18 mouse cellular contexts compared by ENCODE assay signal in the genomic region with DNA sequence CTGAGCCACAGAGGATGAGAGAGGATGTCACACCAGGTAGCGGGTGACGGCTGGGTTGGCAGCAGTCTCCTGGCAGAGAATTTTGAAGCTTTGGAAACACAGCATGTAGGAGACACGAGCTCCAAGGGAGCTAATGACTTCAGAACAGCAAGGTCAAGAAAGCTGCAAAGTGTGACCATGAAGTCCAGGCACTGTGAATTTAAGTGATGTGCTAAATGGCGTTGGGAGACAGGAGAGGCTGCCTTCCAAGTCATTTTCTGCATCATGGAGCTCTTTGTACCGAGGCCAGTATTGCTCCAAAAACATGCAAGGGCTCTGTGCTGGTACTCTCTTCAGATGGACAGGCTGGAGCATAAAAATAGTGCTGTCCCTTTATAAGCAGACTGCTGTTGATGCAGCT.
DNase-seq lines count a peak whose midpoint lies in the region; ATAC-seq lines count a peak whose summit lies in the region.
"Had no signal": no experiment of that assay in that cellular context is flagged by ENCODE, and none has a peak within 500 bp of the region (broad histone marks: within the 10 kb centered on the region; RNA-seq: fewer than 3 reads in every experiment).

No protein-coding gene starts in this region.

- peak; percentile 58 for DNase-seq in Muller cell, postnatal 12 days (ENCODE audit: inconsistent ontology term)
- peak; percentile 28 for DNase-seq in cerebellum, adult 9-10 months
- no peak for DNase-seq in hindbrain, embryonic 14.5 days (ENCODE audit: low spot score)
- no peak for DNase-seq in gastrocnemius, postnatal 10 days
- no peak for DNase-seq in yolk sac, embryonic 10.5 days (ENCODE audit: low spot score)
- DNase-seq: adrenal gland, postnatal 25 days; gastrocnemius, adult 2 months; heart, postnatal 4 days; kidney, postnatal 10 days; right cerebral cortex, postnatal 25 days had no signal

- no peaks in the 10 kb centered on the region for H3K36me3 ChIP-seq in forebrain, embryonic 12.5 days (replicated peaks)
- H3K36me3 ChIP-seq in forebrain, embryonic 15.5 days: no peaks in the 10 kb centered on the region
- no peaks in the 10 kb centered on the region for H3K36me3 ChIP-seq in hindbrain, embryonic 14.5 days (replicated peaks; ENCODE audit: control insufficient read depth, insufficient read depth)
- H3K36me3 ChIP-seq: heart, embryonic 13.5 days; liver, embryonic 15.5 days had no signal

- H3K4me1 ChIP-seq in forebrain, embryonic 12.5 days: peaks cover 24% of the 10 kb centered on the region
- H3K4me1 ChIP-seq in forebrain, embryonic 15.5 days: peaks cover 23% of the 10 kb centered on the region
- 0 out of 2 replicates have a peak, but pooled peaks cover 19% of the 10 kb centered on the region for H3K4me1 ChIP-seq in hindbrain, embryonic 14.5 days (replicated peaks; ENCODE audit: control insufficient read depth, insufficient read depth, low read length)
- H3K4me1 ChIP-seq: heart, embryonic 13.5 days; liver, embryonic 15.5 days had no signal

- no peak overlapping the region for H3K4me2 ChIP-seq in forebrain, embryonic 12.5 days
- H3K4me2 ChIP-seq in forebrain, embryonic 15.5 days (replicated peaks): no peak overlapping the region
- no peak overlapping the region for H3K4me2 ChIP-seq in hindbrain, embryonic 14.5 days (replicated peaks)
- H3K4me2 ChIP-seq: heart, embryonic 13.5 days; liver, embryonic 15.5 days had no signal

- no peak overlapping the region for H3K9ac ChIP-seq in forebrain, embryonic 12.5 days
- H3K9ac ChIP-seq in forebrain, embryonic 15.5 days (replicated peaks): no peak overlapping the region
- H3K9ac ChIP-seq in hindbrain, embryonic 14.5 days: no peak overlapping the region
- H3K9ac ChIP-seq: heart, embryonic 13.5 days; liver, embryonic 15.5 days had no signal

- no peaks in the 10 kb centered on the region for H3K9me3 ChIP-seq in forebrain, embryonic 12.5 days
- H3K9me3 ChIP-seq in forebrain, embryonic 15.5 days: no peaks in the 10 kb centered on the region
- no peaks in the 10 kb centered on the region for H3K9me3 ChIP-seq in hindbrain, embryonic 14.5 days (ENCODE audit: control insufficient read depth, low read length)
- H3K9me3 ChIP-seq: heart, embryonic 13.5 days; liver, embryonic 15.5 days had no signal

- H3K27ac ChIP-seq in forebrain, embryonic 12.5 days: peak overlapping the region; percentile 67
- no peak overlapping the region for H3K27ac ChIP-seq in forebrain, embryonic 15.5 days (replicated peaks)
- H3K27ac ChIP-seq in hindbrain, embryonic 14.5 days: peak overlapping the region; percentile 17; the same call in 1 of the 2 replicates
- H3K27ac ChIP-seq: gastrocnemius, adult 2 months; heart, embryonic 13.5 days; layer of hippocampus, adult 2 months; liver, embryonic 15.5 days had no signal

- no peak for ATAC-seq in forebrain, embryonic 12.5 days (ENCODE audit: low FRiP score)
- no peak for ATAC-seq in forebrain, embryonic 15.5 days (replicated peaks)
- no peak for ATAC-seq in hindbrain, embryonic 14.5 days (ENCODE audit: low FRiP score)
- ATAC-seq in frontal cortex, adult (ENCODE audit: low TSS enrichment): no peak
- ATAC-seq: intestine, embryonic 16.5 days; lung, postnatal 0 days had no signal

- WGBS in forebrain, embryonic 12.5 days: 63% methylated on average over 5 of the region's 5 CpGs
- 38% methylated on average over 5 of the region's 5 CpGs for WGBS in forebrain, embryonic 15.5 days
- WGBS in hindbrain, embryonic 14.5 days: 49% methylated on average over 5 of the region's 5 CpGs

- no peak overlapping the region for H3K4me3 ChIP-seq in forebrain, embryonic 12.5 days (replicated peaks)
- no peak overlapping the region for H3K4me3 ChIP-seq in forebrain, embryonic 15.5 days
- no peak overlapping the region for H3K4me3 ChIP-seq in hindbrain, embryonic 14.5 days (replicated peaks; ENCODE audit: low read length)
- H3K4me3 ChIP-seq: gastrocnemius, adult 2 months; heart, embryonic 13.5 days; layer of hippocampus, adult 2 months; liver, embryonic 15.5 days had no signal

- no peaks in the 10 kb centered on the region for H3K27me3 ChIP-seq in forebrain, embryonic 12.5 days
- H3K27me3 ChIP-seq in forebrain, embryonic 15.5 days: no peaks in the 10 kb centered on the region
- no peaks in the 10 kb centered on the region for H3K27me3 ChIP-seq in hindbrain, embryonic 14.5 days (ENCODE audit: control insufficient read depth, insufficient read depth, low read length)
- H3K27me3 ChIP-seq: heart, embryonic 13.5 days; liver, embryonic 15.5 days had no signal

Comparison
In these comparisons a context has a peak if more than half of its experiments do, and no peak if none do; other contexts are left out.
1. DNase-seq: peak in Muller cell, postnatal 12 days (single experiment) and cerebellum, adult 9-10 months (single experiment); none in hindbrain, embryonic 14.5 days (single experiment), gastrocnemius, postnatal 10 days (single experiment) and yolk sac, embryonic 10.5 days (single experiment).